Mouse (Mus musculus) CD4-positive, CD25-positive, alpha-beta regulatory T cell, adult 4 months (primary cell): Measurements from ENCODE around the gene Rpl27a. TPM values are rescaled to one million over a fixed set of nuclear protein-coding genes. Genes with fewer than 3 reads are reported as not detected.

Experiments used
- ATAC-seq: one replicate; pipeline ENCODE4 v1.8.0; 2017
- polyA plus RNA-seq, 2 experiments: library from polyadenylated mRNA; unstranded; fragments of 100-300 nt; shearing (Covaris generic); gene quantifications; one replicate each; pipeline ENCODE4 v1.2.1; 2017

Gene Rpl27a
- polyA plus RNA-seq, 2 experiments from 2014 or later = 210 to 315 TPM

- no peak for ATAC-seq
Observed at GRCm38 (mm10) chr7:109525740-109526663, 7.1 kb downstream of the Rpl27a start.

GRCm38 (mm10) chr7:109527536-109527935 lies 8.6 kb downstream of the Rpl27a start:
- ATAC-seq = no peak

DNA sequence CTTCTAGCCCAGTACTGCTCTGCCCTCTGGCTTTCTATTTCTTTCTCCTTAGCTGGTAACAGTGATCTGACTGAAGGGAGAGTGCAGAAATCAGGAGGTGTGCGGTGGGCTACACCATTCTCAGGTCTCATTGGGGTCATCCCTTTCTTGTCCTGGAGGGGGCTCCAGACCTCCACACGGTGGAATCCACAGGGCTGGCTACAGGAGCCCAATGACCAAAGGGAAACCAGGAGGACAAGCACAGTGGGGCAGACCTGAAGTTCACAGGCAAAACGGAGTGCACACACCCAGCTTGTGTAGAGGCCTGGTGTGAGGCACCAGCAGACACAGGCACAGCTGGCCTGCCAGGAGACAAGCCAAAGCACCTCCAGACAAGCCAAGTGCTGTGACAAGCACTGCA lies 9.4 kb downstream of the Rpl27a start:
- no peak for ATAC-seq

- no peak for ATAC-seq
Observed at GRCm38 (mm10) chr7:109529741-109530140, 10.8 kb downstream of the Rpl27a start.

DNA sequence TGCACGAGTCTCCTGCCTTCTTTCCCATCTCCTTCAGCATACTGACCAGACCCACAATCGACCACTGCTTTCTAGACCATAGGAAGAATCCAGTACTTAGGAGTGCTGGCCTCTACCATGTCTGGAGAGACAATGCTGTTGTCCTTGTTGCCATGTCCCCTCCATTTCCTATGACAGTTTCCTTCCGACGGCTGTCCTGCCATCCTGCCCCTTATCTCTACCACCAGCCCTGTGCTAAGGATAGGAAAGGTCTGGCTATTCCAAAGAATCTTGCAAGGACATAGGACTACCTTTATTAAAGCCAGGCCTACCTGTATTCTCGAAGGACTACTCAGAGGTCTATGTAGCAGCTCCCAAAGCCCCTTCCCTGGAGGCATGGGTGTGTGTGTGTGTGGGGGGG lies 12.6 kb downstream of the Rpl27a start:
- ATAC-seq = no peak

DNA sequence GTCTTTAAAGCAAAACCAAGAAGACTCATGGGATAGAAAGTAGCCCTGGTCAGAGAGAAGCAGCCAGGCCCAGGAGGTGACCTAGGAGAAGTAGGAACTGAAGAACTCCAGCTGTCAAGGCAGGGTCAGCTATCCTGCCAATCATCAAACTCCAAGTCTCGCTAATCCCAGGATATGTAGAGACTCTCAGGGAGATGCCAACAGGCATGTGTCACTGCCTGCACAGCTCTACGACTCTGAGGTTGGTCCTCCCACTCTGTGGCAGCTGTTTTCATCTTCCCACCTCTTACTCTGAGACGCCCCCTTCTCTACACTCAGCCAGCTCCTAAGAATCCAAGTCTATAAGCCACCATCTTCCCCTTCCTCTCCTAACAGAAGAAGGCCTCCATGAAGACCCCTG lies 13.7 kb downstream of the Rpl27a start:
- ATAC-seq = no peak

DNA sequence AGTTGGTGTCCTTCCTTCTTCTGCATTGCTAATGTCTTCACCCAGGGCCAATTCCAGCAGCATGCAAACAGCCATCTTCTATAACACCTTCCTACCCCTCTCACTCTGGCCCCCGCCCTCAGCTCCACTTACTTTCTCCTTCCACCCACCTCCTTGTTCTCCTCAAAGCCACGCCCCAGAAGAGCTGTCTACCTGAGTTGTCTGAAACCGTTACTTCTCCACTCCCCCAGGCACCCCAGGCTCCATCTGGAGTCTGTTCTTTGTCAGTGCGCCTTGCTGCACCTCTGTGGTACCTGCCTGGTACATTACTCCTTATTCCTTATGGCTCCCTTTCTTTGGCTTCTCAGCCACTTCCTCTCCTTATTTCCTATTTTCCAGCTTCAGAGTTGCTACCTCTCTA lies 14.2 kb downstream of the Rpl27a start:
- no peak for ATAC-seq

DNA sequence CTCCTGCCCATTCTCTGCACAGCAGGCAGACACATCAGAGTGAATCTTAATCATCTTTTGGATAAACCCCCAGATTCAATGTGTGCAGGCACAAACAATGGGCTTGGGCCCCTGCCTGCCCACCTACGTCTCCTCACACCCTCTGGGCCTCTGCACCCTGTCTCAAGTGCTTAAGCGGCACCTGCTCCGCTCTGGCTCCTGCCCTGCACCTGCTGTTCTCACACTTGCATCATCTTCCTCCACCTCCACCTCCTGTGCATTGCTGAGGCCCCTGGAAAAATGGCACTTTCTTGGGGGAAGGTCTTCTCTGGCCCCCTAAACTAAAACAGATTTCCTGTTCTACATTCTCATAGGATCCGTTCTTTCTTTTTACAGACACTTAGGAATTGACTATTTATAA lies 14.9 kb downstream of the Rpl27a start:
- ATAC-seq = no peak

- ATAC-seq = no peak
Observed at GRCm38 (mm10) chr7:109534921-109535320, 16.0 kb downstream of the Rpl27a start.

DNA sequence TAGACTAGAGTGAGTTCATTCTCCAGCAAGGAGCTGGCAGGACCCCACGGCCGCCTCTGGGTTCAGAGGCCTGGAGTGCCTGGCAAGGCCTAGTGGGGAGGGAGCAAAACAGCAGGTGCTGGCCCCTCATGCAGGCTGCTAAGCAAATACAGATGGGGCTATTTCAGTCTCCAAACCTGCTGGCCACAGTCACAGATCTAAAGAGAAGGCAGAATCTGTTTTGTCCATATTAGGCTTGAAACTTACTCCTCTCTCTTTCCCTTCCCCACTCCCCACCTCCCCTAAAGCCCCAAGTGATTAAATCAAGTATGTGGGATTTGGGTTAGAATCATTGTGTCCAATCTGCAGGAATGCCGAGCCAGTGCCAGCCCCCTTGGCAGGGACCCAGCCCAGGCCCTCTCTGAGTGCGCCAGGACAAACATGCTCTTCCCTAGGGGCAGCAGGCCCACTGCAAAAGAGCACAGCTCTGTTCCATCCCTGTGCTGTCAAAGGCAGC lies 17.6 kb downstream of the Rpl27a start:
- ATAC-seq = no peak

DNA sequence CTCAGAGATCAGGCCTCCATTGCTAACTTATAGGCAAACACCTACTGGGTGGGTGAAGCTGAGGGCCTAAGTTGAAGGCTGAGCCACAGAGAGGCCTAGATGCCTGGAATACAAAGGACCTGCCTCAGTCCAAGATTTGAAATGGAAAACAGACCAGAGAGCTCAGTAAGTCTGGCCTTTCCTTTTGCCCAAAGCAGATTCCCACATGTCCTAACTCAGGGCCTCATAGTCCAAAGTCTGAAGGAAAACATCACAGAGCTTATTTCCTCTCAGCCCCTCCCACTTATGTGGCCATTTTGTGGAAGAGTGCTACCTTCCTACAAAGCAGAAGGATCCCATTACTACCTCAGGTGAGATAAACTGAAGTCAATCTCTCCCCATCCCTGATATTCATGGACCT lies 22.0 kb downstream of the Rpl27a start:
- no peak for ATAC-seq

DNA sequence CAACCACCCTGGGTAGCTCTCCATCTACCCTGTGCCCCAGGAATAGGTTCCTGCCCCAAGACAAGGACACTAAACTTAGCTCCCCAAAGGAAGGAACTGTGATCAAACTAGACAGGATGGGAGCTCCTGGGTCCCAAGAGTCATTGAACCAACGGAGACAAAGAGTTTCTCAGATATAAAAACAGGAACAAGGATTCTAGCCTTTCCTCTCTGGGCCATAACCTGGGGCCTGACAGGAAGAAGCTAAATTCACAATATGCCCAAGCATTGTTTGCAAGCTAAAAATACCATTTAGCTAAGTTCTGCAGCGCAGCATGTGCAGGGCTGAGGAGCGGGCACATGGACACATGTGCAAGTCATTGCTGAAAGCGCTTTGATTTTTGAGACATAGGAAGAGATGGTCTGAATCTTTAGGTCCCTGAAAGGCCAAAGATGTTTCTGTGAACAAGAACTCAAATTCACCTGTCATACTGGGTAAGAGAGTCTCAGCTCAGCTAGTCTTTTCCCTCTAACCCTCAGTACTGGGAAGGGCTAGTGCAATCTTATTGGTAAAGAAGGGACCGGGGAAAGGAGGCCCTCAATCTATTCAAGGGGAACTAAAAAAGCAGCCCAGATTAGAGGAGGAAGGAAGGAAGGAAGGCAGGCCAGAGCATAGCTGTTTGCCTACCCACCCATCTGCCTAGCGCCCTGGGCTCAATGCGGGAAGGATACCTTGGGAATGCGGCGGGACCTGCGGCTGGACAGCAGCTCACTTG lies 22.8 kb downstream of the Rpl27a start:
- ATAC-seq = no peak

DNA sequence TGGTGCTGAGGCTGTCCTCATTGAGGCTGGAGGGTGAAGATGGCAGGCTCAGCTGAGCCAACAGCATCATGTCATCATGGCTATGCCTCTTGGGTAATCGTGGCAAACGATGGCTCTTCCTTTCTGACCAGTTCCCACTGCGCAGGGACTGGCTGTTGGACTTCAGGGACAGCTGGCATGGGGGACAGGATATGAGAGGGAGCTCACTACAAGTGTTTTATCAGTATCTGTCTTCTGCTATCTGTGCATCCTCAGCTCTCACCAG lies 23.3 kb downstream of the Rpl27a start:
- ATAC-seq = no peak

GRCm38 (mm10) chr7:109544792-109545191 lies 25.8 kb downstream of the Rpl27a start:
- ATAC-seq = no peak

DNA sequence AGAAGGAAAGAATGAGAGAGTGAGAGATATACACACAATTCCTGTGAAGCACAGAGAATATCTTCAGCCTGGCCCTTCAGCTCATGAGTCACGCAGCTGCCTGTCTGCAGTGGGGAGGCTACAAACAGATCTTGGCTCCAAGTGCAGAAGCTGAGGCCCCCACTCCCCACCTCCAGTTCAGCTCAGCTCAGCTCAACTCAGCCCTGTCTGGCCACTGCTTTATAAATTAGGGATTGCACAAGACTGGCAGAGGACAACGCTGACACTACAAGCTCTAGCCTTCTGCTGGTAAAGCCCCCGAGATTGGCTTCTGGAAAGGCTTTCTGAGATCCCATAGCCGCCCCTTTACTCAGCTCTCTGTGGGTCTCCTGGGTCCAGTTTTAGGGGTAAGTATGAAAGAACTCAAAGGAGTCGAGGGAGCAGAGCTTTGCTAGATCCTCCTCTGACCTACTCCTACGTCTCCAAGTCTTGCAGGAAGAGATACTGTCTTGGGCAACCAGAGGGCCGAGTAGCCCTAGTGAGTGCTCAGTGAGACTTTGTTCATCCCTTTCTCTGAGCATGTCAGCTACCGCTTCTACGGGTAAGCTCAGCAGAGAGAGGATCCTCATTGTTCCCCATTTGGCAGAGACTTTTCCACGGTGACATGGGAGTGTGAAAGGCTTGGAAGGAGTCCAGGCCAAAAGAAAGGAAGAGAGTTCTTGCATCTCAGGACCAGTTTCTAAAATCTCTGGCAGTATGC lies 26.5 kb downstream of the Rpl27a start:
- no peak for ATAC-seq

DNA sequence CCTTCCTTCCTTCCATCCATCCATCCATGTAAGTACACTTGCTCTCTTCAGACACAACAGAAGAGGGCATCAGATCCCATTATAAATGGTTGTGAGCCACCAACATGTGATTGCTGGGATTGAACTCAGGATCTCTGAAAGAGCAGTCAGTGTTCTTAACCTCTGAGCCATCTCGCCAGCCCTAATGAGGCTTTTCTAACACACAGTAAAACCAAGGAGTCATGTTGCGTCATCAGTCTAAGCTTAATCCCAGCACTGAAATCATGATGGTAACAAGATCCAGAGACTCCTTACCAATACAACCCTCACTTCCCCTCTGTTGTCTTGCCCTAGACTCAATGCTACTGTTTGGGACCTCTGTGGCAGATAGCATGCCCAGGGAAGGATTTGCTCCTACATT lies 27.2 kb downstream of the Rpl27a start:
- no peak for ATAC-seq

- ATAC-seq = no peak
Observed at GRCm38 (mm10) chr7:109546726-109547125, 27.8 kb downstream of the Rpl27a start.

GRCm38 (mm10) chr7:109559536-109559935 lies 40.6 kb downstream of the Rpl27a start:
- ATAC-seq = no peak

DNA sequence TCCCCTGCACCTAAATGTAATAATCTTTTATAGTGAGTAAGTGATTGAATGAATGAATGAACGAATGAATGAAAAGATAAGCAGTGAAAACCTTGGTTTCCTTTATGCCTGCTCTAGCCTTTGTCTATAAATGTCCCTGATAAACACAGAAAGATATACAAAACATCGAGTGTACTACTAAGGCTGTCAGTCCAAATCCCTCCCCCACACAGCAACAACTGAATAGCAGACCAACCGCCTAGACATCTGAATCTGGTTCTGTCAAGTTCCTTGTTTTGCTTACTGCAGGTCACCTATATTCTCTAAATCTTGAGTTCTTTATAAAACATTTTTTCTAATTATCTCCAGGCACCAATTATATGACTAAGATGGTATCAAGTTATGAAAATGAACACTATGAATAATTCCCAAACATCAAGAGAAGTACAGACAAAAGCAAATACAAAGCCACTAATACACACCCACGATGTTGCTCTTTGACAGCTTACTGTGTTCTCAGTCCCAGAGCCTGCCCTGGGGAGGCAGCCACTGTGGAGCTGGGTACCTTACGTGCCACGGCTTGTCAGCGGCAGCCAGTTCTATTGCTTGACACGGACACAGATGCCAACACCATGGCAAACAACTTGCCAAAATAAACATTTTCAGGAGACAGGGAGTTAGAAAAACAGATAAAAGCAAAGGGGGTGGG lies 42.7 kb downstream of the Rpl27a start:
- ATAC-seq = no peak

GRCm38 (mm10) chr7:109562154-109562599 lies 43.2 kb downstream of the Rpl27a start:
- ATAC-seq = no peak

GRCm38 (mm10) chr7:109562676-109563075 lies 43.7 kb downstream of the Rpl27a start:
- no peak for ATAC-seq

GRCm38 (mm10) chr7:109563775-109564362 lies 44.9 kb downstream of the Rpl27a start:
- ATAC-seq = no peak
